Mouse (Mus musculus): ENCODE measurements around the gene Thap12.

The Thap12 gene

GRCm38 (mm10) chr7:98702283-98703240, at the start of gene Thap12:
Thap12 (plus strand) TSS chr7:98703103.
- DNase-seq (ENCODE audit: low spot score in 2 of 2) = peak; percentile 99 to 100

GRCm38 (mm10) chr7:98655681-98656530, 47.0 kb upstream of the Thap12 start:
- DNase-seq (ENCODE audit: low spot score in 2 of 2) = peak; percentile 75 to 87

- peak; percentile 87 to 93 for DNase-seq (ENCODE audit: low spot score in 2 of 2)
Observed at GRCm38 (mm10) chr7:98656531-98657221, 46.2 kb upstream of the Thap12 start, which contains the start of gene Emsy. Emsy (minus strand) TSS chr7:98656783.

GRCm38 (mm10) chr7:98665166-98665565, 37.7 kb upstream of the Thap12 start:
- no peak for DNase-seq (ENCODE audit: low spot score in 2 of 2)

- no peak for DNase-seq (ENCODE audit: low spot score in 2 of 2)
Observed at GRCm38 (mm10) chr7:98665726-98666125, 37.2 kb upstream of the Thap12 start.

GRCm38 (mm10) chr7:98667956-98668746, 34.8 kb upstream of the Thap12 start:
- DNase-seq (ENCODE audit: low spot score in 2 of 2) = no peak

GRCm38 (mm10) chr7:98670831-98671230, 32.1 kb upstream of the Thap12 start:
- no peak for DNase-seq (ENCODE audit: low spot score in 2 of 2)

GRCm38 (mm10) chr7:98671416-98671815, 31.5 kb upstream of the Thap12 start:
- no peak for DNase-seq (ENCODE audit: low spot score in 2 of 2)

- DNase-seq (ENCODE audit: low spot score in 2 of 2) = no peak
Observed at GRCm38 (mm10) chr7:98672241-98672955, 30.5 kb upstream of the Thap12 start.

GRCm38 (mm10) chr7:98674344-98674743, 28.6 kb upstream of the Thap12 start:
- DNase-seq (ENCODE audit: low spot score in 2 of 2) = no peak

- no peak for DNase-seq (ENCODE audit: low spot score in 2 of 2)
Observed at GRCm38 (mm10) chr7:98677511-98677910, 25.4 kb upstream of the Thap12 start.

- no peak for DNase-seq (ENCODE audit: low spot score in 2 of 2)
Observed at GRCm38 (mm10) chr7:98678441-98678840, 24.5 kb upstream of the Thap12 start.

GRCm38 (mm10) chr7:98680691-98681090, 22.2 kb upstream of the Thap12 start:
- DNase-seq (ENCODE audit: low spot score in 2 of 2) = no peak

- DNase-seq (ENCODE audit: low spot score in 2 of 2) = no peak
Observed at GRCm38 (mm10) chr7:98682821-98683220, 20.1 kb upstream of the Thap12 start.

GRCm38 (mm10) chr7:98685895-98686294, 17.0 kb upstream of the Thap12 start:
- no peak for DNase-seq (ENCODE audit: low spot score in 2 of 2)

- DNase-seq (ENCODE audit: low spot score in 2 of 2) = no peak
Observed at GRCm38 (mm10) chr7:98690126-98690525, 12.8 kb upstream of the Thap12 start.

- DNase-seq (ENCODE audit: low spot score in 2 of 2) = no peak
Observed at GRCm38 (mm10) chr7:98690831-98691230, 12.1 kb upstream of the Thap12 start.

- DNase-seq (ENCODE audit: low spot score in 2 of 2) = no peak
Observed at GRCm38 (mm10) chr7:98692761-98693546, 9.9 kb upstream of the Thap12 start.

GRCm38 (mm10) chr7:98694046-98694445, 8.9 kb upstream of the Thap12 start:
- peak in 1 of 2 experiments; percentile 25 for DNase-seq (ENCODE audit: low spot score in 2 of 2)

Measured in spleen, postnatal 4 days (tissue).